Mouse (Mus musculus): ENCODE measurements around the gene Ndufs7.

Ndufs7 gene

GRCm38 (mm10) chr10:80293325-80293724, 44.4 kb downstream of the Ndufs7 start:
- DNase-seq (ENCODE audit: low spot score in 2 of 2): no peak

- no peak for DNase-seq (ENCODE audit: low spot score in 2 of 2)
Measured at GRCm38 (mm10) chr10:80294311-80294710, 45.4 kb downstream of the Ndufs7 start.

- no peak for DNase-seq (ENCODE audit: low spot score in 2 of 2)
Measured at GRCm38 (mm10) chr10:80294788-80295303, 45.9 kb downstream of the Ndufs7 start.

- peak; percentile 63 to 70 for DNase-seq (ENCODE audit: low spot score in 2 of 2)
Measured at GRCm38 (mm10) chr10:80295618-80296425, 46.9 kb downstream of the Ndufs7 start, which contains the start of gene Apc2. TSS of gene Apc2 (plus strand) at chr10:80295977.

- no peak for DNase-seq (ENCODE audit: low spot score in 2 of 2)
Measured at GRCm38 (mm10) chr10:80296824-80297223, 47.9 kb downstream of the Ndufs7 start.

GRCm38 (mm10) chr10:80297526-80298133, 48.7 kb downstream of the Ndufs7 start:
- no peak for DNase-seq (ENCODE audit: low spot score in 2 of 2)

GRCm38 (mm10) chr10:80298571-80299281, 49.8 kb downstream of the Ndufs7 start:
- DNase-seq (ENCODE audit: low spot score in 2 of 2): no peak

GRCm38 (mm10) chr10:80299301-80299700, 50.4 kb downstream of the Ndufs7 start:
- DNase-seq (ENCODE audit: low spot score in 2 of 2): no peak

GRCm38 (mm10) chr10:80299824-80300223, 50.9 kb downstream of the Ndufs7 start:
- DNase-seq (ENCODE audit: low spot score in 2 of 2): no peak

- DNase-seq (ENCODE audit: low spot score in 2 of 2): no peak
Measured at GRCm38 (mm10) chr10:80300672-80301181, 51.8 kb downstream of the Ndufs7 start.

GRCm38 (mm10) chr10:80301256-80302081, 52.5 kb downstream of the Ndufs7 start:
- DNase-seq (ENCODE audit: low spot score in 2 of 2): no peak

GRCm38 (mm10) chr10:80302082-80302355, 53.1 kb downstream of the Ndufs7 start:
- DNase-seq (ENCODE audit: low spot score in 2 of 2): no peak

- peak; percentile 30 to 79 for DNase-seq (ENCODE audit: low spot score in 2 of 2)
Measured at GRCm38 (mm10) chr10:80302471-80302881, 53.6 kb downstream of the Ndufs7 start.

- no peak for DNase-seq (ENCODE audit: low spot score in 2 of 2)
Measured at GRCm38 (mm10) chr10:80304458-80304857, 55.5 kb downstream of the Ndufs7 start.

- DNase-seq (ENCODE audit: low spot score in 2 of 2): no peak
Measured at GRCm38 (mm10) chr10:80304862-80305261, 55.9 kb downstream of the Ndufs7 start.
